Mouse (Mus musculus) forebrain, postnatal 0 days (tissue): ENCODE measurements around the gene Npb. TPM values are rescaled to one million over a fixed set of nuclear protein-coding genes. Genes with fewer than 3 reads are reported as not detected.

Experiments used
- ATAC-seq: fragments of 200-750 bp; cut with Nextera tagmentation; 2 replicates; pipeline ENCODE4 v1.8.0; 2017; ENCODE audit warnings: mild to moderate bottlenecking, moderate library complexity
- DNase-seq: peaks from one replicate; pipeline ENCODE4 v3.0.0-alpha.2; 2015
- H3K27ac ChIP-seq: fragments of 300-500 bp; sonication (generic); 2 replicates; pipeline ENCODE4 v1.5.1; 2014; ENCODE audit warnings: low read depth, mild to moderate bottlenecking, antibody characterized with exemption, low read length, moderate library complexity, mixed read lengths
- H3K27me3 ChIP-seq: fragments of 300-500 bp; sonication (generic); 2 replicates; pipeline ENCODE4 v1.6.1; 2014; ENCODE audit warnings: mild to moderate bottlenecking, low read length, mixed read lengths; ENCODE audit not compliant: insufficient read depth
- H3K36me3 ChIP-seq: fragments of 300-500 bp; sonication (generic); 2 replicates; pipeline ENCODE4 v1.6.1; 2014; ENCODE audit warnings: mild to moderate bottlenecking, moderate library complexity; ENCODE audit not compliant: insufficient read depth
- H3K4me1 ChIP-seq: fragments of 300-500 bp; sonication (generic); 2 replicates; pipeline ENCODE4 v1.6.1; 2014; ENCODE audit warnings: antibody characterized with exemption; ENCODE audit not compliant: insufficient read depth
- H3K4me2 ChIP-seq: fragments of 300-500 bp; sonication (generic); 2 replicates; pipeline ENCODE4 v1.6.1; 2014; ENCODE audit warnings: low read depth, mild to moderate bottlenecking, moderate library complexity
- H3K4me3 ChIP-seq: fragments of 300-500 bp; sonication (generic); 2 replicates; pipeline ENCODE4 v1.5.1; 2014; ENCODE audit warnings: low read depth, low read length, mixed read lengths
- H3K9ac ChIP-seq: fragments of 300-500 bp; sonication (generic); 2 replicates; pipeline ENCODE4 v1.6.1; 2014; ENCODE audit warnings: mild to moderate bottlenecking
- H3K9me3 ChIP-seq: fragments of 300-500 bp; sonication (generic); 2 replicates; pipeline ENCODE4 v1.6.1; 2016; ENCODE audit warnings: low read length
- CTCF ChIP-seq: sonication (generic); IDR thresholded peaks from 2 replicates; pipeline ENCODE4 v1.5.1; 2016; ENCODE audit warnings: antibody characterized with exemption, control low read depth, low read depth
- WGBS: fragments of 180-500 bp; shearing (Covaris S2); extraction: QIAGEN DNeasy Blood & Tissue Kit; methylation state at CpG from one replicate; pipeline ENCODE4 v1.1.7; 2014; 5-methylcytosine and 5-hydroxymethylcytosine counted together
- polyA plus RNA-seq: library from polyadenylated mRNA; unstranded; fragments of >200 nt; fragmentation: Nextera tagmentation; extraction: Ambion mirVana; gene quantifications from 2 replicates; pipeline ENCODE4 v1.2.1, GENCODE M21; 2015
- total RNA-seq: library from RNA; depleted of rRNA; stranded (reverse); fragments of >200 nt; gene quantifications from 2 replicates; pipeline ENCODE4 v1.2.3, GENCODE M21; 2014

Npb gene
- total and polyA plus RNA-seq, 2 experiments from 2014 or later: 0.42 TPM; not detected in 1

DNA sequence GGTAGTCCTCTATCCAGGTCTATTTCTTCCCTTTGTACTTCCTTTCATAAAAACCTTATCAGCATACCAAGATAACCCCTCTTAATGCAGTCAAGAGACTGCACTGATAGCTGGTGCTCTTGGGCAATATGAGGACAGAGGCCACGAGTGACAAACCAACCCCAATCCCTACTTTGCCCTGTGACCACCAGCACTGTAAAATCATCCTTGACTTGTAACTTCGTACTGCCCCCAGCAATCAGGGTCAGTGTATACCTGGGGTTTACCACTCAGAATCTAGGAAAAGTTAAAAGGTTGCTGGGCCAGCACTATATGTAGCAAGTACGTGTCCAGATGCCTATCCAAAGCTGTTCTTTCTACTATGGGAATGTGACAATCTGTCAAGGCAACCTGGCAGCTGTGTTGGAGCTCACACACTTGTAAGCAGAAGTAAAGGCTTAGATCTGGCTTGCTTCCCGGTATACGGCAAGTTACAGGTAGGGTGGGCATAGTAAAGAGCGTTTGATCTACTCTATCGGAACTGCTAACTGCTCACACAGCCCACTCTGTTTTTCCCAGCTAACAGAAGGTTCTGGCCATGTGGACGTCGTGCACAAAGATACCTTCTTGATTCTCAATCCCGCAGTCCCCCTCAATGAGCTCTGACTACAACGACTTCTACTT lies 36.4 kb upstream of the Npb start:
- WGBS: 13% methylated on average over 11 of the region's 11 CpGs
- H3K27me3 ChIP-seq: no peaks in the 10 kb centered on the region
- no peak for TF ChIP-seq CTCF

DNA sequence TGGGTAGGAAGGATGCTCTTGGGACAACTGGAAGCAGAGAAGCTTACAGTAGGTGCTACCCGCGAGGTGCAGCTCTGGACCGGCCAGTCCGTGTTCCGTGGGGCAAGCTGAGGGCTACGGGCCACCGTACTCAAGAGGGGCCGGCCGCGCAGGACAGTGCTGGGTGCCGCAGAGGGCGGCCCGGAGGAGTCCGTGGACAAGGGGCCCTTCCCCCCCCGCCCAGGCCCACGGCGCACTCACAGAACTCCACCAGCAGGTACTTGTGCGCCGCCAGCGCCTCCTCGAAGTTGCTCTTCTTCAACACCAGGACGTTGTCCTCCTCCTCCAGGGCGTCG lies 35.9 kb upstream of the Npb start:
- Histone ChIP-seq H3K27me3 (no peaks in the 10 kb centered on the region), H3K9ac (peak overlapping the region; percentile 72), H3K4me2 (peak overlapping the region; percentile 59), H3K4me1 (0 out of 2 replicates have a peak, but pooled peaks cover 7% of the 10 kb centered on the region), H3K36me3 (peaks cover 36% of the 10 kb centered on the region), H3K27ac (peak overlapping the region; percentile 70), H3K9me3 (no peaks in the 10 kb centered on the region), H3K4me3 (peak overlapping the region; percentile 71)
- DNase-seq (no peak), ATAC-seq (no peak; the same call in 1 of the 2 replicates)
- 0 out of 2 replicates have a peak, but pooled peaks have one; percentile 25 for TF ChIP-seq CTCF
- WGBS: 0% methylated on average over 23 of the region's 24 CpGs

More for the DNA sequence above, 36.4 kb upstream of the Npb start:
- H3K27ac ChIP-seq: no peak overlapping the region
- no peak for ATAC-seq
- 0 out of 2 replicates have a peak, but pooled peaks cover 7% of the 10 kb centered on the region for H3K4me1 ChIP-seq
- no peaks in the 10 kb centered on the region for H3K9me3 ChIP-seq
- H3K4me2 ChIP-seq: peak overlapping the region; percentile 59
- H3K9ac ChIP-seq: peak overlapping the region; percentile 72
- DNase-seq: no peak
- peak overlapping the region; percentile 71 for H3K4me3 ChIP-seq
- H3K36me3 ChIP-seq: peaks cover 39% of the 10 kb centered on the region

DNA sequence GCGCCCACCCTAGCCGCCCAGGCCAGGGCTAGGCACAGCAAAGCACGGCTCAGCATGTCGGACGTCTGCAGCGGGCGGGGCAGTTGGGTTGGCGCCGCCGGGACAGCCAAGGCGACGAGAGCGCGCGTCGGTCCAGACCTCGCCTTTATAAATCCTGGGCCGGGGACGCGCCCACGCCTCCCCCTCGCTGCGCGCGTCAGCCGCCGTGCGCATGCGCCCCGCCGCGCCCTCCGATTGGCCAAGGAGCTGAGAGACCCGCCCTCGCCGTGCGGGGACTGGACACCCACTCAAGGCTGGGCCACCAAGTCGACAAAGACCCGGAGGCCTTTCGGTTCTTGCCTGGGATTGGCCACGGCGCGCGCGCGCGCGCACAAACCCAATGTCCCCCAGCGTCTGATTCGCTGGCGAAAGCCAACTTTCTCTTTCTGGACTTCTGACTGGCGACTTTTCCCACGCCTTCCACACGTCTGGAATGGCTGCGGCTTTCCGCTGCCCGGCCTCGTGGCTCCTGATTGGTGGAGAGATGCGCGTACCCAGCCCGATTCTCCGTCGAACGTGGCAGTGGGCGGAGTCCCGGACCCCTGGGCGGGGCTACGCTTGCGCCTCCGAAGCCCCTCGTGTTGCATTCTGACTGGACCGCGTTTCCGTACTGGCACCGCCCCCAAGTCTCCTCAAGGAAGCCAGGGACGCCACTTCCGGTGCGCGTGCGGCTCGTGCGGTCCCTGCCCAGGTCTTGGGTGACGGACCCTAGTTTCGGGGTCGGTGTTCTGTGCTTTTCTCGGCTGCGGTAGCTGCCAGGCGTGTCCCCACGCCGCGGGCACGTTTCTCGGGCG lies 35.3 kb upstream of the Npb start, which contains the start of gene P4hb:
P4hb (minus strand) TSS at position 502 of the 833 bp plus-strand sequence.
- DNase-seq: peak; percentile 100
- WGBS: 2% methylated on average over 93 of the region's 94 CpGs

DNA sequence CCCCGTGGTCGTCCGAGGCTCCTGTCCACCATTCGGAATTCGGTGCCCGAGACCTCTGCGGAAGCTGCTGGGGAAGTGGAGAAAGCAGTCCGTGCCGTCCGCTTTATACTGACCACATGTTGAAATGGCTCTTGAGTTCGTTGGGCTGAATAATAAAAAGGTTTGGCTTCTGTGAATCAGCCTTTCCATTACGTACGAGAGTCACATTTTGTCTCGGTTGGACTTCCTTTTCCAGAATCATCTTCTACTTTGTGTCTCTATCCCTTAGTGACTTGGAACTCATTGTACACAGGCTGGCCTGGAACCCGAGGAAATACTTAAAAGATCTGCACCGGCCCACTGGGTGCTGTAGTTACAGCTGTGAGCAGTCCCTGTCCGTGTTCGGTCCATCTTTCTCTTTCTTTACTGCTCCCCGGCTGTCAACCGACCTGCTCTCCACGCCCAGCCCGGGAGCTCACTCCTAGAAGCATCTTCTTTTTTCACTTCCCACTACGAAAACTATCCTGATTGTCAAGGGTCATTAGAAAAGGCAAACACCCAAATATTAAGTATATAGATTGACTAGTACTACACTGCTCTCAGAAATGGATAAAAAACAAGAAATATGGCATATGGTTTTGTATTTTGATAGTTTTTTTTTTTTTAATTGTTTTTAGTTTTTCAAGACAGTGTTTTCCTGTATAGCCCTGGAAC lies 34.5 kb upstream of the Npb start:
- peak; percentile 1; the same call in 1 of the 2 replicates for ATAC-seq
- DNase-seq: no peak

More for the DNA sequence above, 35.3 kb upstream of the Npb start, which contains the start of gene P4hb:
- Histone ChIP-seq H3K36me3 (peaks cover 36% of the 10 kb centered on the region), H3K9ac (peak within 1 kb of the TSS; percentile 72), H3K9me3 (no peaks in the 10 kb centered on the region), H3K27me3 (no peaks in the 10 kb centered on the region), H3K4me1 (0 out of 2 replicates have a peak, but pooled peaks cover 7% of the 10 kb centered on the region), H3K4me3 (peak within 1 kb of the TSS; percentile 71), H3K27ac (peak within 1 kb of the TSS; percentile 84), H3K4me2 (peak within 1 kb of the TSS; percentile 73)
- no peak; the same call in 1 of the 2 replicates for TF ChIP-seq CTCF
- peak; percentile 96 for ATAC-seq

DNA sequence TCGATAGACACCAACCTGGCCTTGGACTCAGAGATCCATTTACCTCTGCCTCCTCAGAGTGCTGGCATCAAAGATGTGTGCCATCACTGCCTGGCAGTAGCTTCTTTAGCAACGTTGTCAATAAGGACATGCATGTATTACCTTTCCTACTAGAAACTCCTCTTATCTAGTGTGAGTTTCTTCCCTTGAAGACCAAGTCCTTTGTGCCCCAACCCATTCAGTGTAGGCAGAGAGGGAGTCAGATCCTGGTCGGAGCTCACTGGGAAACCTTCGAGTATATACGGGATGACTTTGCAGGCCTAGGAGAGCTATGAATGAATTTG lies 34.0 kb upstream of the Npb start:
- 0 out of 2 replicates have a peak, but pooled peaks cover 7% of the 10 kb centered on the region for H3K4me1 ChIP-seq
- peak overlapping the region; percentile 73 for H3K4me2 ChIP-seq
- ATAC-seq: no peak
- no peak for DNase-seq
- TF ChIP-seq CTCF: no peak
- WGBS: 43% methylated on average over 5 of the region's 5 CpGs
- H3K9me3 ChIP-seq: no peaks in the 10 kb centered on the region
- peak overlapping the region; percentile 71; the same call in 1 of the 2 replicates for H3K4me3 ChIP-seq
- H3K36me3 ChIP-seq: peaks cover 40% of the 10 kb centered on the region
- 0 out of 2 replicates have a peak overlapping the region, but pooled peaks have one; percentile 72 for H3K9ac ChIP-seq
- no peak overlapping the region for H3K27ac ChIP-seq
- H3K27me3 ChIP-seq: no peaks in the 10 kb centered on the region

More for the DNA sequence above, 34.5 kb upstream of the Npb start:
- H3K27me3 ChIP-seq: no peaks in the 10 kb centered on the region
- 0% methylated on average over 23 of the region's 23 CpGs for WGBS
- 0 out of 2 replicates have a peak, but pooled peaks cover 7% of the 10 kb centered on the region for H3K4me1 ChIP-seq
- no peak for TF ChIP-seq CTCF
- H3K9me3 ChIP-seq: no peaks in the 10 kb centered on the region
- H3K27ac ChIP-seq: peak overlapping the region; percentile 84
- H3K9ac ChIP-seq: peak overlapping the region; percentile 72
- peak overlapping the region; percentile 71 for H3K4me3 ChIP-seq
- H3K4me2 ChIP-seq: peak overlapping the region; percentile 73
- H3K36me3 ChIP-seq: peaks cover 36% of the 10 kb centered on the region

DNA sequence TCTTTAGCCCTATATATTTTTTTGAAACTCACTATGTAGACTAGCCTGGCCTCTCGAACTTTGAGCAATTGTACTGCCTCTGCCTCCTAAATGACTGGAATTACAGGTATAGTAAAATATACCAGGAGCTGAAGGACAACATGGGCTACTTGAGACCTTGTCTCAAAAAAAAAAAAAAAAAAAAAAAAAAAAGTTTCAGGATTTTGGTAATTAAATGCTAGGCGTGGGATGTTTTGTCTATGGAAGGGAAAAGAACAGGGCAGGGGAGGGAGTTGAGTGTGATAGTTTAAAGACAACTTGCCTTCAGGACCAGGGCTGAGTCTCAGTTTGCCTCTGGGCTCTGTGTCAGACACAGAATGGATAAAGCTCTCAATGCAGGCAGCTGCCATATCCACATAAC lies 33.2 kb upstream of the Npb start:
- Histone ChIP-seq H3K9ac (no peak overlapping the region), H3K4me1 (peaks cover 9% of the 10 kb centered on the region), H3K4me2 (no peak overlapping the region), H3K9me3 (no peaks in the 10 kb centered on the region), H3K36me3 (peaks cover 40% of the 10 kb centered on the region), H3K27me3 (no peaks in the 10 kb centered on the region), H3K4me3 (no peak overlapping the region), H3K27ac (no peak overlapping the region)
- TF ChIP-seq CTCF: no peak
- ATAC-seq: no peak
- WGBS: 81% methylated on average over 2 of the region's 2 CpGs
- no peak for DNase-seq
